Mouse (Mus musculus): ENCODE measurements at regions not wholly inside any gene's neighbourhood (a gene's known extent, or its start where the extent isn't known, plus 50 kb on each side); places are given as distances from the start of the nearest gene placed in this dataset.

DNA sequence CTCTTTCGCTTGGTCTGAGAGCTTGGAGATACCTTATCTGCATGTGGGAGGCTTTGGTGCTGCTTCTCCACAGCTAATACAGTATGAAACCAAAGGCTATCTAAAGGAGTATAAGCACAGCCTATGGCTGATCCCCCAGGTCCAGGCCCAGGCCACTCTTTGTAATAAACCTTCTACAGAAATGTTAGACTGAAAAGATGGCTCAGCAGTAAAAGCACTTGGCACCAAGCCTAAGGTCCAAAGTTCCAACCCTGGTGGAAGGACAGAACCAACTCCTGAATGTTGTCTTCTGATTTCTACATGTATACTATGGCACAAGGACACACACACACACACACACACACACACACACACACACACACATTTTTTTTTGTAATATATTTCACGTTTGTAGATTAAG lies 1397.2 kb upstream of the Cntnap5a start:
- H3K4me2 ChIP-seq, result no peak overlapping the region
- H3K27me3 ChIP-seq, result no peaks in the 10 kb centered on the region
- no peak for ATAC-seq
- no peaks in the 10 kb centered on the region for H3K36me3 ChIP-seq (ENCODE audit: poor library complexity, severe bottlenecking)
- no peak overlapping the region for H3K9ac ChIP-seq
- H3K4me1 ChIP-seq, result no peaks in the 10 kb centered on the region
- H3K4me3 ChIP-seq, result no peak overlapping the region
- no peak overlapping the region for H3K27ac ChIP-seq
- no peaks in the 10 kb centered on the region for H3K9me3 ChIP-seq (replicated peaks)
- 88% methylated on average over 2 of the region's 2 CpGs for WGBS

DNA sequence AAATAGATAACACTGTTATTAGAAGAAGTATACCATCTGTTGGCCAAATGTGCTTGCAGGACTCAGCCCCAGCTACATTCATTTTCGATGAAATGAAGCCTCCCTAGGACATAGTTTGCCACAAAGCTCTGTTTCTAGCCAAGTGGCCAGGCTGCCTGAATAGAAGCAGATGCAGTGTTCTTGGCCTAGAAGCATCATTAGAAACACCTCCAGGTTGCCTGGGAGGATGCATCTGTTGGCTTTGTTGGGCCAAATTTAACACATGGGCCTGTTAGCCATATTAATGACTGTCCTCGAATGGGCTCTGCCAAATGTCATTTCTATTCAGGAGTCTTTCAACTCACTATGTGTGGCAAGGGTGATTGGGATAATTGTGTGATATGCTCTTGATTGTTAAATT lies 1354.0 kb upstream of the Cntnap5a start:
- Histone ChIP-seq H3K27me3 (no peaks in the 10 kb centered on the region), H3K36me3 (ENCODE audit: poor library complexity, severe bottlenecking) (no peaks in the 10 kb centered on the region), H3K27ac (no peak overlapping the region), H3K9me3 (replicated peaks) (no peaks in the 10 kb centered on the region), H3K9ac (no peak overlapping the region), H3K4me3 (no peak overlapping the region), H3K4me2 (no peak overlapping the region), H3K4me1 (no peaks in the 10 kb centered on the region)
- 65% methylated on average over 2 of the region's 2 CpGs for WGBS
- ATAC-seq, result peak; percentile 75

DNA sequence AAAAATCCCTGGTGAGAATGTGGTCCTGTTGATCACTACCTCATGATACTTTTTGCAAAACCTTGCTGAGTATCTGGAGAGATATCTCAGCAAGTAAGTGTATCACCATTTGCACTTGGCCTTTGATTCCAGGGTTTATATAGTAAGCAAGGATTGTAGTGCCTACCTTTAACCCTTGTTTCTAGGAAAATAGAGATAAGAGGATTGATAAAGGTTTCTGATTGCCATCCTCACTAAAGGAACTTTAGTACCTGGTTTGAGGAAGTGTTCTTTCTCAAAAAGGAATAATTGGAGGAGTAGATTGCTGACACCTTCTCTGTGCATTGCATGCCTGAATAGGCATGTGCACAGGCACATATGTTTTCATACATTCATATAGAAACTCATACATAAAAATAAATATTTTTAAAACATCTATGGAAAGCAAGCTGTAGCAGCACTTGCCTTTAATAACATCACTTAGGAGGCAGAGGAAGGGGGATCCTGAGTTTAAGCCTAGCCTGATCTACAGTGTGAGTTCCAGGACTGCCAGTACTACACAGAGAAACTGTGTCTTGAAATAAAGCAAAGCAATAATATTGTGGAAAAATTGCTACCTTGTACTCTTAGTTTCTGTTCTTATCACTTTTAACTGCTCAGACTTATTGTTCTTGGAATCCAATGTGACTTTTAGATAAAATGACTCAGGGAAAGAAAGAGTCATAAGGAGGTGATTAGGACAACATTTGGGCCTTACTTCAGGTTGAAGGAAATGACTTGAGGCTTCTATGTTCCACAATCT lies 1326.2 kb upstream of the Cntnap5a start:
- Histone ChIP-seq H3K9ac (no peak overlapping the region), H3K27ac (no peak overlapping the region), H3K36me3 (ENCODE audit: poor library complexity, severe bottlenecking) (no peaks in the 10 kb centered on the region), H3K4me2 (no peak overlapping the region), H3K27me3 (no peaks in the 10 kb centered on the region), H3K4me3 (no peak overlapping the region), H3K4me1 (no peaks in the 10 kb centered on the region), H3K9me3 (replicated peaks) (no peaks in the 10 kb centered on the region)
- no peak for ATAC-seq

DNA sequence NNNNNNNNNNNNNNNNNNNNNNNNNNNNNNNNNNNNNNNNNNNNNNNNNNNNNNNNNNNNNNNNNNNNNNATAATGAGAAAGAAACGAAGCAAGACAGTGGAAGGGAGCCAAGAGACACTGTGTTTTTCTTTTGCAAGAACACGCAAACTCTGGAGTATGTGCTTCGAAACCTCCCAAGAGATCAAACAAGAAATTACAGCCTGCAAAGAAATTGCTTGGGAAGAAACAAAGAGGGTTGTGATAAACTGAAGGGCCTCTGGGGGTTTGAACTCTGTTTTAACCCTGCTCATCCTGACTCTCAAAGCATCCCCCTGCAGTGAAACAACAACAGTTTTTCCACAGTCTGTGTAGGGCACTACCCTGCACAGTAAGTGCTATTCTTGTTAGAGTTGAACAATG lies 1292.5 kb upstream of the Cntnap5a start:
- no peak overlapping the region for H3K9ac ChIP-seq
- no peak overlapping the region for H3K4me3 ChIP-seq
- H3K27ac ChIP-seq, result no peak overlapping the region
- WGBS, result 55% methylated on average over 3 of the region's 3 CpGs
- no peaks in the 10 kb centered on the region for H3K4me1 ChIP-seq
- H3K9me3 ChIP-seq (replicated peaks), result no peaks in the 10 kb centered on the region
- no peak for ATAC-seq
- H3K36me3 ChIP-seq (ENCODE audit: poor library complexity, severe bottlenecking), result no peaks in the 10 kb centered on the region
- no peaks in the 10 kb centered on the region for H3K27me3 ChIP-seq
- no peak overlapping the region for H3K4me2 ChIP-seq
